In the genomic region with DNA sequence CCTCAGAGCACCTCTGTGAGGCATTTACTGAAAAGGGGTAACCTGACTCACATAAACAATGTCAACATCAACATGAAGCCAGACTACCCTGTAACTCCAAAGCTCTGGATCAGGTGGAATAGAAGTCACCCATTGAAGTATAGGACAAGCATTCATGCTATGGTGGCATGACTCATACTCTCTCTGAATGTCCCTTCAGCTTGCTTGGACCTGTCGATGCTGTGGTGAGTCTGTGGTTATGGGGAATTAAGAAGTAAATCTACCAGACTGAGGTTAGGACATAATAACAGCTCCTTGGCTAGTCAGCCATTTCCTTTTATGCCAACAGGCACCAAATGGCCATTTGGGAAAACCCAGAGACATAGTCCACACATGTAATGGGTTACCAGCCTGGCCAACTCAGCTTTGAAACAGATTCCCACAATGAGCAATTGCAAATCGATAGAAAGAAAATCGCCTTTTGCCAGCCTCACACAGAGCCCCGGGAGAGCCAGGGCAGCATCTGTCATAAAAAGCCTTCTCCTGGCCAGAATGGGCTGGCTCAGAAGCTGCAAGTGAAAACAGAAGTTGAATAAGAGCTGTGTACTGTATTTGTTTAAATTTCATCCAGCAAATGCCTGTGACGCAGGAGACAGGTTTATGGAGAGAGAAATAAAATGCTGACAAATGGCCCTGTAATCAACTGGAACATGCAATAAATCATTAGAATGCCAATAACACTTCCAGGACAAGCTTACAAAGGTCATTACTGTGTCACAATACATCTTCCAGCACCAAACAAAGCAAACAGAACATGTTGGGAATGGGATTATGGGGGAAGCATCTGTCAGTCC, we compare ENCODE assay signal across 11 mouse cellular contexts.
DNase-seq lines count a peak whose midpoint lies in the region; ATAC-seq and TF ChIP-seq lines count a peak whose summit lies in the region.
"Had no signal": no experiment of that assay in that cellular context is flagged by ENCODE, and none has a peak within 500 bp of the region (broad histone marks: within the 10 kb centered on the region; RNA-seq: fewer than 3 reads in every experiment).

No protein-coding gene starts in this region.

- TF ChIP-seq EP300 in stomach, postnatal 0 days (optimal IDR thresholded peaks at IDR 0.05) = no peak

- no peak overlapping the region for H3K4me3 ChIP-seq in forebrain, embryonic 13.5 days
- H3K4me3 ChIP-seq in forebrain, embryonic 11.5 days (ENCODE audit: low read depth, low read length) = no peak overlapping the region
- H3K4me3 ChIP-seq in stomach, embryonic 16.5 days (replicated peaks; ENCODE audit: low read length) = no peak overlapping the region
- H3K4me3 ChIP-seq in stomach, postnatal 0 days (ENCODE audit: low read depth, low read length) = no peak overlapping the region
- no peak overlapping the region for H3K4me3 ChIP-seq in kidney, postnatal 0 days (replicated peaks; ENCODE audit: low read depth, low read length)
- H3K4me3 ChIP-seq: heart, embryonic 13.5 days had no signal

- no peaks in the 10 kb centered on the region for H3K36me3 ChIP-seq in forebrain, embryonic 13.5 days (ENCODE audit: poor library complexity, severe bottlenecking)
- no peaks in the 10 kb centered on the region for H3K36me3 ChIP-seq in forebrain, embryonic 11.5 days (ENCODE audit: control insufficient read depth, insufficient read depth, low read length)
- no peaks in the 10 kb centered on the region for H3K36me3 ChIP-seq in stomach, embryonic 16.5 days (ENCODE audit: control insufficient read depth, insufficient read depth, low read length)
- no peaks in the 10 kb centered on the region for H3K36me3 ChIP-seq in stomach, postnatal 0 days (ENCODE audit: control insufficient read depth, insufficient read depth, low read length)
- no peaks in the 10 kb centered on the region for H3K36me3 ChIP-seq in kidney, postnatal 0 days (ENCODE audit: insufficient read depth, low read length)
- H3K36me3 ChIP-seq: heart, embryonic 13.5 days had no signal

- 0 out of 2 replicates have a peak overlapping the region, but pooled peaks have one; percentile 31 for H3K27ac ChIP-seq in forebrain, embryonic 13.5 days
- H3K27ac ChIP-seq in forebrain, embryonic 11.5 days (ENCODE audit: low read depth, low read length) = no peak overlapping the region
- no peak overlapping the region for H3K27ac ChIP-seq in stomach, embryonic 16.5 days (ENCODE audit: low read length)
- no peak overlapping the region for H3K27ac ChIP-seq in stomach, postnatal 0 days (replicated peaks)
- H3K27ac ChIP-seq in kidney, postnatal 0 days = no peak overlapping the region
- H3K27ac ChIP-seq: heart, embryonic 13.5 days had no signal

- no peak for DNase-seq in forebrain, embryonic 11.5 days (ENCODE audit: low spot score)
- DNase-seq in stomach, postnatal 0 days (ENCODE audit: low spot score) = no peak
- peak; percentile 93 for DNase-seq in kidney, postnatal 0 days (ENCODE audit: low spot score)
- peak; percentile 53 for DNase-seq in retina, postnatal 1 day
- DNase-seq in right cerebral cortex, adult 18-20 months = no peak
- DNase-seq in frontal cortex, postnatal 14 days (ENCODE audit: low spot score in 2 of 2) = no peak
- DNase-seq: liver, postnatal 0 days had no signal

- no peaks in the 10 kb centered on the region for H3K27me3 ChIP-seq in forebrain, embryonic 13.5 days
- H3K27me3 ChIP-seq in forebrain, embryonic 11.5 days (ENCODE audit: control insufficient read depth, insufficient read depth, low read length) = no peaks in the 10 kb centered on the region
- H3K27me3 ChIP-seq in stomach, embryonic 16.5 days (ENCODE audit: control insufficient read depth, insufficient read depth, low read length) = no peaks in the 10 kb centered on the region
- no peaks in the 10 kb centered on the region for H3K27me3 ChIP-seq in stomach, postnatal 0 days (ENCODE audit: control insufficient read depth, insufficient read depth, low read length)
- H3K27me3 ChIP-seq in kidney, postnatal 0 days (ENCODE audit: insufficient read depth, low read length) = no peaks in the 10 kb centered on the region
- H3K27me3 ChIP-seq: heart, embryonic 13.5 days had no signal

- WGBS in forebrain, embryonic 13.5 days = 74% methylated on average over 5 of the region's 5 CpGs
- 85% methylated on average over 5 of the region's 5 CpGs for WGBS in forebrain, embryonic 11.5 days
- 32% methylated on average over 5 of the region's 5 CpGs for WGBS in stomach, embryonic 16.5 days
- WGBS in stomach, postnatal 0 days = 30% methylated on average over 5 of the region's 5 CpGs
- WGBS in kidney, postnatal 0 days = 18% methylated on average over 5 of the region's 5 CpGs

- peaks cover 10% of the 10 kb centered on the region; the same call in 1 of the 2 replicates for H3K4me1 ChIP-seq in forebrain, embryonic 13.5 days
- H3K4me1 ChIP-seq in forebrain, embryonic 11.5 days (replicated peaks; ENCODE audit: control insufficient read depth, insufficient read depth, low read length) = no peaks in the 10 kb centered on the region
- H3K4me1 ChIP-seq in stomach, embryonic 16.5 days (ENCODE audit: control insufficient read depth, insufficient read depth, low read length) = peaks cover 6% of the 10 kb centered on the region; the same call in 1 of the 2 replicates
- H3K4me1 ChIP-seq in stomach, postnatal 0 days (replicated peaks; ENCODE audit: control insufficient read depth, insufficient read depth) = no peaks in the 10 kb centered on the region
- H3K4me1 ChIP-seq in kidney, postnatal 0 days (replicated peaks; ENCODE audit: insufficient read depth, low read length) = peaks cover 5% of the 10 kb centered on the region; the same call in 1 of the 2 replicates
- H3K4me1 ChIP-seq: heart, embryonic 13.5 days had no signal

- H3K9ac ChIP-seq in forebrain, embryonic 13.5 days = no peak overlapping the region
- H3K9ac ChIP-seq in forebrain, embryonic 11.5 days (ENCODE audit: low read length) = no peak overlapping the region
- no peak overlapping the region for H3K9ac ChIP-seq in stomach, embryonic 16.5 days (ENCODE audit: low read length)
- H3K9ac ChIP-seq in stomach, postnatal 0 days (ENCODE audit: low read length) = no peak overlapping the region
- H3K9ac ChIP-seq in kidney, postnatal 0 days (ENCODE audit: low read depth, low read length) = no peak overlapping the region
- H3K9ac ChIP-seq: heart, embryonic 13.5 days; liver, postnatal 0 days had no signal

- no peak for TF ChIP-seq CTCF in stomach, postnatal 0 days (IDR thresholded peaks at IDR 0.05; ENCODE audit: low read depth)
- no peak for TF ChIP-seq CTCF in kidney, postnatal 0 days (IDR thresholded peaks at IDR 0.05; ENCODE audit: low read depth)

- no peak overlapping the region for H3K4me2 ChIP-seq in forebrain, embryonic 13.5 days
- no peak overlapping the region for H3K4me2 ChIP-seq in forebrain, embryonic 11.5 days (ENCODE audit: low read depth, low read length, severe bottlenecking)
- no peak overlapping the region; the same call in 1 of the 2 replicates for H3K4me2 ChIP-seq in stomach, embryonic 16.5 days (ENCODE audit: low read depth, low read length)
- no peak overlapping the region for H3K4me2 ChIP-seq in stomach, postnatal 0 days (replicated peaks; ENCODE audit: low read depth)
- no peak overlapping the region for H3K4me2 ChIP-seq in kidney, postnatal 0 days (ENCODE audit: low read length)
- H3K4me2 ChIP-seq: heart, embryonic 13.5 days had no signal

- H3K9me3 ChIP-seq in forebrain, embryonic 13.5 days (replicated peaks) = no peaks in the 10 kb centered on the region
- no peaks in the 10 kb centered on the region for H3K9me3 ChIP-seq in forebrain, embryonic 11.5 days (ENCODE audit: control insufficient read depth, low read length)
- H3K9me3 ChIP-seq in stomach, embryonic 16.5 days (replicated peaks; ENCODE audit: control insufficient read depth, low read length) = no peaks in the 10 kb centered on the region
- H3K9me3 ChIP-seq in stomach, postnatal 0 days (ENCODE audit: control insufficient read depth, low read length) = no peaks in the 10 kb centered on the region
- H3K9me3 ChIP-seq in kidney, postnatal 0 days (replicated peaks; ENCODE audit: low read length) = no peaks in the 10 kb centered on the region
- H3K9me3 ChIP-seq: heart, embryonic 13.5 days had no signal

- ATAC-seq in forebrain, embryonic 13.5 days = no peak
- ATAC-seq in forebrain, embryonic 11.5 days (replicated peaks; ENCODE audit: low FRiP score) = no peak
- ATAC-seq in stomach, embryonic 16.5 days (ENCODE audit: insufficient read depth, low FRiP score) = peak; percentile 44; the same call in 1 of the 2 replicates
- ATAC-seq in stomach, postnatal 0 days (ENCODE audit: low FRiP score, low TSS enrichment) = no peak
- no peak; the same call in 1 of the 2 replicates for ATAC-seq in kidney, postnatal 0 days (replicated peaks; ENCODE audit: low FRiP score, low read depth)
- ATAC-seq: CD4-positive, CD25-positive, alpha-beta regulatory T cell, adult 4 months; liver, postnatal 0 days had no signal

Comparison
In these comparisons a context has a peak if more than half of its experiments do, and no peak if none do; other contexts are left out.
1. DNase-seq: peak in kidney, postnatal 0 days (single experiment) and retina, postnatal 1 day (single experiment); none in forebrain, embryonic 11.5 days (single experiment), stomach, postnatal 0 days (single experiment), right cerebral cortex, adult 18-20 months (single experiment) and frontal cortex, postnatal 14 days (0 of 2).